Mouse (Mus musculus) megakaryocyte, adult 5-6 weeks (primary cell): ENCODE data around the gene Myrf. TPM values are rescaled to one million over a fixed set of nuclear protein-coding genes. Genes with fewer than 3 reads are reported as not detected.

Source experiments
- ATAC-seq: 2 replicates; pipeline ENCODE4 v1.8.0; 2016; ENCODE audit warnings: mild to moderate bottlenecking, inconsistent platforms; ENCODE audit not compliant: poor library complexity, severe bottlenecking
- total RNA-seq, 2 experiments: library from RNA; stranded (forward) in 1 of 2; stranded (reverse) in 1 of 2; fragments of 153-499, 151-499 nt in 1 of 2; fragments of 221-1000, 200-1000 nt in 1 of 2; gene quantifications; 2 replicates each; pipeline versions ENCODE4 v1.2.3 to v1.2.4; 2015 to 2017

Myrf gene
- 0.22 and 0.27 TPM in 2 replicates for total RNA-seq (2015)
- total RNA-seq (2017) = 0.04 TPM in 1 of 2 replicates, not detected in the other

GRCm38 (mm10) chr19:10240654-10241305 lies at the start of gene Myrf:
Gene Myrf (minus strand): TSS chr19:10240748.
- peak; percentile 82 for ATAC-seq

GRCm38 (mm10) chr19:10289609-10290150 lies 49.1 kb upstream of the Myrf start:
- no peak for ATAC-seq

GRCm38 (mm10) chr19:10288125-10289040 lies 47.8 kb upstream of the Myrf start:
- no peak for ATAC-seq

GRCm38 (mm10) chr19:10286458-10286872 lies 45.9 kb upstream of the Myrf start:
- ATAC-seq = no peak

- ATAC-seq = no peak
Observed at GRCm38 (mm10) chr19:10280771-10281540, 40.4 kb upstream of the Myrf start.

- ATAC-seq = peak; percentile 94
Observed at GRCm38 (mm10) chr19:10279668-10280067, 39.1 kb upstream of the Myrf start.

- ATAC-seq = no peak
Observed at GRCm38 (mm10) chr19:10278669-10279324, 38.2 kb upstream of the Myrf start.

- ATAC-seq = no peak
Observed at GRCm38 (mm10) chr19:10277759-10278158, 37.2 kb upstream of the Myrf start.

- no peak for ATAC-seq
Observed at GRCm38 (mm10) chr19:10277331-10277730, 36.8 kb upstream of the Myrf start.

- ATAC-seq = no peak
Observed at GRCm38 (mm10) chr19:10276483-10277144, 36.1 kb upstream of the Myrf start.

- no peak for ATAC-seq
Observed at GRCm38 (mm10) chr19:10274056-10274455, 33.5 kb upstream of the Myrf start.

- no peak for ATAC-seq
Observed at GRCm38 (mm10) chr19:10272746-10273145, 32.2 kb upstream of the Myrf start.

- ATAC-seq = no peak
Observed at GRCm38 (mm10) chr19:10271592-10271991, 31.0 kb upstream of the Myrf start.

- ATAC-seq = no peak
Observed at GRCm38 (mm10) chr19:10270356-10270755, 29.8 kb upstream of the Myrf start.

- no peak for ATAC-seq
Observed at GRCm38 (mm10) chr19:10268851-10269250, 28.3 kb upstream of the Myrf start.

- no peak for ATAC-seq
Observed at GRCm38 (mm10) chr19:10267953-10268352, 27.4 kb upstream of the Myrf start.

GRCm38 (mm10) chr19:10267057-10267456 lies 26.5 kb upstream of the Myrf start:
- no peak for ATAC-seq

GRCm38 (mm10) chr19:10266196-10266850 lies 25.8 kb upstream of the Myrf start:
- ATAC-seq = peak; percentile 76

GRCm38 (mm10) chr19:10261369-10261768 lies 20.8 kb upstream of the Myrf start:
- ATAC-seq = no peak
